Mouse (Mus musculus) limb, embryonic 14.5 days (tissue): ENCODE results near the gene Gla. TPM values are rescaled to one million over a fixed set of nuclear protein-coding genes. Genes with fewer than 3 reads are reported as not detected.

Experiments used
- ATAC-seq: fragments of 200-750 bp; cut with Nextera tagmentation; 2 replicates; pipeline ENCODE4 v1.8.0; 2017; ENCODE audit warnings: low read depth, moderate number of reproducible peaks, moderate TSS enrichment; ENCODE audit not compliant: low FRiP score
- DNase-seq: peaks from one replicate; pipeline ENCODE4 v3.0.0-alpha.2; 2015; ENCODE audit warnings: low spot score
- H3K27ac ChIP-seq: fragments of 300-500 bp; sonication (generic); replicated peaks from 2 replicates; pipeline ENCODE4 v1.5.1; 2014; ENCODE audit warnings: low read depth, mild to moderate bottlenecking, low read length, moderate library complexity, mixed read lengths
- H3K27me3 ChIP-seq: fragments of 300-500 bp; sonication (generic); 2 replicates; pipeline ENCODE4 v1.6.1; 2014; ENCODE audit warnings: low read length, mixed read lengths; ENCODE audit not compliant: control insufficient read depth, insufficient read depth
- H3K36me3 ChIP-seq: fragments of 300-500 bp; sonication (generic); 2 replicates; pipeline ENCODE4 v1.6.1; 2014; ENCODE audit warnings: mild to moderate bottlenecking, low read length, moderate library complexity, mixed read lengths; ENCODE audit not compliant: control insufficient read depth, insufficient read depth
- H3K4me1 ChIP-seq: fragments of 300-500 bp; sonication (generic); 2 replicates; pipeline ENCODE4 v1.6.1; 2014; ENCODE audit warnings: antibody characterized with exemption, low read length, mixed read lengths; ENCODE audit not compliant: control insufficient read depth, insufficient read depth
- H3K4me2 ChIP-seq: fragments of 300-500 bp; sonication (generic); replicated peaks from 2 replicates; pipeline ENCODE4 v1.6.1; 2014; ENCODE audit warnings: low read depth, mild to moderate bottlenecking, low read length, moderate library complexity; ENCODE audit not compliant: severe bottlenecking
- H3K4me3 ChIP-seq: fragments of 300-500 bp; sonication (generic); replicated peaks from 2 replicates; pipeline ENCODE4 v1.5.1; 2014; ENCODE audit warnings: low read length
- H3K9ac ChIP-seq: fragments of 300-500 bp; sonication (generic); 2 replicates; pipeline ENCODE4 v1.6.1; 2014; ENCODE audit warnings: mild to moderate bottlenecking, low read depth, low read length, moderate library complexity; ENCODE audit not compliant: severe bottlenecking
- H3K9me3 ChIP-seq: fragments of 300-500 bp; sonication (generic); 2 replicates; pipeline ENCODE4 v1.6.1; 2016; ENCODE audit warnings: low read length; ENCODE audit not compliant: control insufficient read depth
- POLR2A ChIP-seq: fragments of 200-500 bp; IDR thresholded peaks from 2 replicates; pipeline ENCODE4 v1.8.0; 2012; ENCODE audit warnings: inconsistent platforms, mild to moderate bottlenecking, moderate library complexity, borderline replicate concordance; ENCODE audit not compliant: insufficient read depth, insufficient read length; ENCODE audit errors: extremely low read depth
- WGBS: fragments of 180-500 bp; shearing (Covaris S2); extraction: QIAGEN DNeasy Blood & Tissue Kit; methylation state at CpG from one replicate; pipeline ENCODE4 v1.1.7; 2014; 5-methylcytosine and 5-hydroxymethylcytosine counted together
- polyA plus RNA-seq, 2 experiments: library from polyadenylated mRNA; depleted of rRNA in 1 of 2; stranded (reverse) in 1 of 2; unstranded in 1 of 2; fragments of >200 nt; fragmentation: Nextera tagmentation in 1 of 2; extraction: Ambion mirVana in 1 of 2; gene quantifications; 2 replicates each; pipeline versions ENCODE4 v1.2.1 to v1.2.3; 2012 to 2014

The Gla gene
- polyA plus RNA-seq, 2 experiments, result 3.8 to 4.9 TPM

DNA sequence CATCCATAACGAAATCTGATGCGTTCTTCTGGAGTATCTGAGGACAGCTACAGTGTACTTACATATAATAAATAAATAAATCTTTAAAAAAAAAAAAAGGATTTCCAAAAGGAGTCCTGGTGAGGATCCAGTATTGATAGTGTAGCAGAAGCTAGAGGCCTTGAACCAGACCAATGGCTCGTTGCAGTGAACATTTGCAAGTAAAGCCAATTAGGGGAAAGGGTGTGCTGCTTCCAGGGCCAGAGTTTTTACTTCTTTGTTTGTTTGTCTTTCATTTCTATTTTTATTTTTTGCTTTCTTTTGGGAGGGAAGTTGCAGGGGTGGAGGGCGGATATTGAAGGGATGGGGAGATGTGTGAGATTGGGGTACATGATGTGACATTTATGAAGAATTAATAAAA, 47.6 kb downstream of the Gla start:
- H3K4me2 ChIP-seq, result no peak overlapping the region
- no peaks in the 10 kb centered on the region for H3K4me1 ChIP-seq
- 83% methylated on average over 4 of the region's 4 CpGs for WGBS
- TF ChIP-seq POLR2A, result no peak
- no peaks in the 10 kb centered on the region for H3K36me3 ChIP-seq
- H3K9ac ChIP-seq, result no peak overlapping the region
- no peak overlapping the region for H3K4me3 ChIP-seq
- ATAC-seq (no peak), DNase-seq (no peak)
- no peaks in the 10 kb centered on the region for H3K27me3 ChIP-seq
- no peaks in the 10 kb centered on the region for H3K9me3 ChIP-seq
- no peak overlapping the region for H3K27ac ChIP-seq

DNA sequence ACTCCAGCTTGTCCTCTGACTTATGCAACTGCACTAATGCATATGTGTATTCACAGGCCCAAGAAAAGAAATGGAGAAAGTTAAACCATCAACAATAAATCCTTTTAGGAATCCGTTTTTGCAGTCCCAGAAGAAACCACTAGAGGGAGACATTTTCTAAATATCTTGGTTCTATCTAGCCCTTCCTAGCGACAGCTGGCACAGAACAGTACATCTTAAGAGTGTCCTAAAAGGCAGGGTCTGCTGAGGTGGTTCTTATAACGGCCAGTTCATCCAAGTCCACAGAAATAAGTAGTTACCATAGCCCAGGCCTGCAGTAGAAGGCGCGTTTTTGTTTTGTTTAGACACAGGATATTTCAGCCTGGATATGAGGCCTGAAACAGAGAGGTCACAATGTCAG, 50.0 kb downstream of the Gla start:
- no peaks in the 10 kb centered on the region for H3K27me3 ChIP-seq
- H3K9ac ChIP-seq, result no peak overlapping the region
- no peaks in the 10 kb centered on the region for H3K4me1 ChIP-seq
- 16% methylated on average over 5 of the region's 5 CpGs for WGBS
- ATAC-seq (no peak), DNase-seq (peak; percentile 86)
- no peak overlapping the region for H3K4me3 ChIP-seq
- TF ChIP-seq POLR2A, result no peak
- H3K27ac ChIP-seq, result no peak overlapping the region
- H3K4me2 ChIP-seq, result no peak overlapping the region
- no peaks in the 10 kb centered on the region for H3K36me3 ChIP-seq
- H3K9me3 ChIP-seq, result no peaks in the 10 kb centered on the region

- H3K4me2 ChIP-seq, result no peak overlapping the region
- no peaks in the 10 kb centered on the region for H3K9me3 ChIP-seq
- H3K27ac ChIP-seq, result no peak overlapping the region
- no peak for ATAC-seq
- H3K4me3 ChIP-seq, result no peak overlapping the region
- no peaks in the 10 kb centered on the region for H3K4me1 ChIP-seq
- TF ChIP-seq POLR2A, result no peak
- no peaks in the 10 kb centered on the region for H3K27me3 ChIP-seq
- no peak overlapping the region for H3K9ac ChIP-seq
- WGBS, result 87% methylated on average over 4 of the region's 4 CpGs
- no peak for DNase-seq
- H3K36me3 ChIP-seq, result no peaks in the 10 kb centered on the region
Observed at GRCm38 (mm10) chrX:134547330-134547729, 53.6 kb downstream of the Gla start.

GRCm38 (mm10) chrX:134541955-134542308, 59.0 kb downstream of the Gla start:
- ATAC-seq, result no peak
- no peak for TF ChIP-seq POLR2A
- Histone ChIP-seq H3K4me3 (peak overlapping the region; percentile 47), H3K9ac (peak overlapping the region; percentile 58), H3K4me2 (peak overlapping the region; percentile 43), H3K36me3 (no peaks in the 10 kb centered on the region), H3K27me3 (no peaks in the 10 kb centered on the region), H3K4me1 (no peaks in the 10 kb centered on the region), H3K9me3 (no peaks in the 10 kb centered on the region), H3K27ac (peak overlapping the region; percentile 83)
- DNase-seq, result no peak
- WGBS, result 21% methylated on average over 6 of the region's 6 CpGs

DNA sequence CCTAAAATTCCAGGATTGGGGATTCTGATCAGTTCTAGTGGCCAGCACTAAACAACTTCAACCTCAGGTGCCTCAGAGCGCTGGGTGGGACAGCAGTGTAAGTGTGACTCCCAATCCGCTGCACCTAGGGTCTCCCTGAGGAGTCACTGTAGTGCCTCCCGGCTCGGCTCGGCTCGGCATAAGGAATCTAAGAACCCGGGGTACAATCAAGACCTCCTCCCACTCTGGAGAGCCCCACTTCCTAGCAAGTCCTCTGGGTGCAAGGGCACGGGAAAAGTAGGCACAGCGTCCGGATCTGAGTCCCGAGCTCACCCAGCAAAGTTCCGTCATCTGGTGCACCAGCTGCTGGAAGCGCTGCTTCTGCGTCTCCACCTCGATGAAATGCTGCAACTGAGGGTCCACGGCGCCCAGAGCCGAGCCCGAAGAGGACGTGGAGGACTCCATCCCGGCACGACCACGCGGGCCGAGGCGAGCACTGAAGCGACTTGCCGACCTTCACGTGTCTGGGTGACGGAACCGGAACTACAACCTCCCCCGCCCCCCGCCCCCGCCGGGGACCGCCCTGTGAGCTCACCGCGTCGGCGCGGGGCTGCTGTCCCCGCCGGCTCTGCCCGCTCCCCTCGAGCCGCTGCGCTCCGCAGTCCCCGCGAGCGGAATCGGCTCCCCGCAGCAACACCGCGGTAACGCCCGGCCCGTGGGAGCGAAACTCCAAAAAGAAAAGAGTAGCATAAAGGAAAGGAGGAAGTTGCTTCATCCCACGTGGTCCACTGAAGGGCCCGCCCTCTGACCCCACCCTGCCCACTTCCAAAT, 59.6 kb downstream of the Gla start, which contains the start of gene Timm8a1:
Gene Timm8a1 (minus strand): TSS at position 721 of the 810 bp plus-strand sequence.
- H3K4me2 ChIP-seq, result peak within 1 kb of the TSS; percentile 52
- peak within 1 kb of the TSS; percentile 83 for H3K27ac ChIP-seq
- H3K9me3 ChIP-seq, result no peaks in the 10 kb centered on the region
- WGBS, result 9% methylated on average over 24 of the region's 61 CpGs
- ATAC-seq (peak; percentile 93), DNase-seq (peak; percentile 52)
- no peak for TF ChIP-seq POLR2A
- peak within 1 kb of the TSS; percentile 47 for H3K4me3 ChIP-seq
- H3K4me1 ChIP-seq, result no peaks in the 10 kb centered on the region
- H3K9ac ChIP-seq, result peak within 1 kb of the TSS; percentile 58
- no peaks in the 10 kb centered on the region for H3K36me3 ChIP-seq
- H3K27me3 ChIP-seq, result no peaks in the 10 kb centered on the region
